Mouse (Mus musculus): ENCODE measurements around the gene Nfatc3. TPM values are rescaled to one million over a fixed set of nuclear protein-coding genes. Genes with fewer than 3 reads are reported as not detected.

Nfatc3 gene
- total RNA-seq, 2 experiments from 2014 or later, result 15.8 to 17.2 TPM

GRCm38 (mm10) chr8:106177594-106177993, 119.0 kb downstream of the Nfatc3 start:
- intact Hi-C loops (cut with DNase I), result no loop called here
- no peak for DNase-seq

- no peak for DNase-seq
- intact Hi-C loops (cut with DNase I), result no loop called here
Measured at GRCm38 (mm10) chr8:106178428-106178827, 119.8 kb downstream of the Nfatc3 start.

Other genes with a start within 250 kb of the Nfatc3 start
- 10 to 100 TPM; 21.8 to 23.6 TPM for gene Ranbp10, start 231.5 kb upstream of the Nfatc3 start, total RNA-seq (2021)
- gene Tsnaxip1, start 231.1 kb upstream of the Nfatc3 start, total RNA-seq (2021), result under 1 TPM; 0.26 to 0.50 TPM
- gene Cenpt, start 205.6 kb upstream of the Nfatc3 start, total RNA-seq (2021), result 10 to 100 TPM; 37.9 to 39.7 TPM
- 10 to 100 TPM; 32.7 to 35.3 TPM for gene Thap11, start 203.7 kb upstream of the Nfatc3 start, total RNA-seq (2021)
- gene Nutf2, start 198.3 kb upstream of the Nfatc3 start, total RNA-seq (2021), result 10 to 100 TPM; 35.2 to 48.7 TPM
- gene Edc4, start 178.0 kb upstream of the Nfatc3 start, total RNA-seq (2021), result 10 to 100 TPM; 64.5 to 74.1 TPM
- not detected for gene Nrn1l, start 165.3 kb upstream of the Nfatc3 start, total RNA-seq (2021)
- 10 to 100 TPM in 1 of 2 experiments, 1 to 10 TPM in 1; 8.6 to 10.1 TPM for gene Pskh1, start 158.4 kb upstream of the Nfatc3 start, total RNA-seq (2021)
- 1 to 10 TPM; 2.1 to 2.2 TPM for gene Ctrl, start 125.0 kb upstream of the Nfatc3 start, total RNA-seq (2021)
- gene Psmb10, start 120.4 kb upstream of the Nfatc3 start, total RNA-seq (2021), result 10 to 100 TPM; 50.6 to 70.2 TPM
- gene Lcat, start 115.5 kb upstream of the Nfatc3 start, total RNA-seq (2021), result 1 to 10 TPM; 6.4 to 8.3 TPM
- gene Slc12a4, start 92.7 kb upstream of the Nfatc3 start, total RNA-seq (2021), result 10 to 100 TPM; 19.0 to 21.5 TPM
- not detected for gene Dpep3, start 79.4 kb upstream of the Nfatc3 start, total RNA-seq (2021)
- gene Dus2, start 67.5 kb upstream of the Nfatc3 start, total RNA-seq (2021), result 10 to 100 TPM; 19.6 to 23.8 TPM
- not detected for gene Dpep2nb, start 52.9 kb upstream of the Nfatc3 start, total RNA-seq (2021)
- gene Ddx28, start 47.0 kb upstream of the Nfatc3 start, total RNA-seq (2021), result 10 to 100 TPM; 14.4 to 15.3 TPM
- not detected for gene Esrp2, start 78.1 kb downstream of the Nfatc3 start, total RNA-seq (2021)
- 10 to 100 TPM; 20.7 to 21.8 TPM for gene Pla2g15, start 91.6 kb downstream of the Nfatc3 start, total RNA-seq (2021)
- gene Slc7a6, start 110.0 kb downstream of the Nfatc3 start, total RNA-seq (2021), result 10 to 100 TPM; 34.6 to 35.0 TPM
- 10 to 100 TPM; 34.7 to 37.0 TPM for gene Slc7a6os, start 152.1 kb downstream of the Nfatc3 start, total RNA-seq (2021)
- 10 to 100 TPM; 45.7 to 49.5 TPM for gene Prmt7, start 152.1 kb downstream of the Nfatc3 start, total RNA-seq (2021)

All from left cerebral cortex, postnatal 4 days (tissue).